Mouse (Mus musculus) cerebellum, postnatal 36 days (tissue): ENCODE measurements at regions not wholly inside any gene's neighbourhood (a gene's known extent, or its start where the extent isn't known, plus 50 kb on each side); places are given as distances from the start of the nearest gene placed in this dataset.

Experiments used
- DNase-seq, 2 experiments: peaks; one replicate each; pipeline ENCODE4 v3.0.0; 2021 to 2022; ENCODE audit warnings: mixed read lengths in 2 of 2

GRCm38 (mm10) chr1:10771793-10772192 is 642.1 kb upstream of the A830018L16Rik start:
- no peak for DNase-seq

DNA sequence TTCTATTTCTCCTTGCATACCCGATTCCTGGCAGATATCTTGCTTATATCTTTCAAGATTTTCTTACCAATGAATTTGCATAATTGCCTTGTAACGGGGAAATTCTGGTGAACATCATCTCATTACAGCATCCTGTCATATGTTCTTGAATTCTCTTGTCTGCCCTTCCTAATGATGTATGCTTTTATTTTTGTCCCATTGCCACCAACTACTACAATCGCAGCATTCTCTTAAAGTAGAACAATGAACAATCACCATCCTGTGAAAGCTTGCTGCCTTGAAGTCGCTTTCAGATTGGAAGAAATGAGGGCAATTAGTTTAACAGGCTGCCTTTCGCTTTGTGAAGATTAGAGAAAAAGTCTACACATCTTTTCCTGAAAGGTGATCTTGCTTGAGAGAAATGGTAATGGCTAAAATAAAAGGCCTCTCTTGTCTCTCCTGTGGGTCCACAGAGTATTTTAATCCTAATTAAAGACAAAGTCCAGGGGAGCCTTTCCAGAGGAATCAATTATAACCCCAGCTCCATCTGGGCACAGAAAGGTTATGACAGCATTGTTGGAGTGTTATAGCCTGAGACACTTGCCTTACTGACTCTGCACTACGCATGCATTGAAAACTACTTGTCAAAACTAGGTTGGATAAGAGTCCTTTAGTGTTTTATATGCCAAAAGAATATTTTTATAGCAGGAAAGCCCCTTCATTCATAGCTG is 619.7 kb upstream of the A830018L16Rik start:
- DNase-seq, result no peak

DNA sequence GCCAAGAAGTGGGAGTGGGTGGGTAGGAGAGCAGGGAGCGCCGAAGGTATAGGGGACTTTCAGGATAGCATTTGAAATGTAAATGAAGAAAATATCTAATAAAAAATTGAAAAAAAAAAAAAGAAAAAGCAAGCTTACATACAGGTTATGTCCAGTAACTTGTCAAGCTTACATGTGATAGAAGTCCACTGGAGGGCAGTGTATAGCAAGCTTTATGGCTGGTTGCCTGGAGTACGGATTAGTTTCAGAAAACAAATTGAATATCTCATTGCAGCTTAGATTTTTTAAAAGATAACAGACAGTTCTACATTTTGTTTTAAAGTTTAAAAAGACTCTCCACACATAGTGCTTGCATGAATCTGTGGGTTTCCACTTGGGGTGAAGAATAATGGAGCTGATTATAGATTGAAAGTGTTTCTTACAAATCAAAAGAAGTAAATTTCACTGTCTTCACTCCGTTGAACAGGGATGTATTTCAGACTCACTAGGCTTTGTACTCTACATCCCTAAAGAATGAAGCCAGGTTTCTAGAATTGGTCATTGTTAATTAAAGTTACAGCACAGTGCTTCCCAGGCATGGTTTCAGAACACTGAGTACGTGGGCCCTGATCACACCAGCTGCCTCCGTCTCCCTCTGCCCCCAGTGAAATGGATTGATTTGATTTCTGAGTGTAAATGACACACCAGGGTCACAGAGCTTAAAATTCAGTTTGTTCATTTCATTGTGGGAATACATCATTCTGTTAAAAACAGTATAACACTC is 578.1 kb upstream of the A830018L16Rik start:
- DNase-seq, result peak in 1 of 2 experiments; percentile 18

DNA sequence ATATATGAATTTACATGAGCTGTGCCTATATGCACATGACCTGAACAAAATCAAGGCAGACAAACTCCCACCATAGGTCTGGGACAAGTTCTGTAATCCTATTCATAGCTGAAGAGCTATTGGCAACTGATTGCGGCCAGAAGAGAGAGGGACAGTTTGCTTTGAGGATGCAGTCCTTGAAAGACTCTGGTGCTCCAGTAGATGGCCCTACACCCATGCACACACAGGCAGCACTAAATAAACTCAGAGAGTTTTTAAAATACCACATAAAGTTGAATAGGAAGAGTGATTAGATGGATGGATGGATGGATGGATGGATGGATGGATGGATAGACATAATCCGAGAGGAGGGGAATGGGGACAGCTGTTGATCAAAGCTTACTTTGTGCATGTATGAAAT is 576.7 kb upstream of the A830018L16Rik start:
- DNase-seq, result no peak

DNA sequence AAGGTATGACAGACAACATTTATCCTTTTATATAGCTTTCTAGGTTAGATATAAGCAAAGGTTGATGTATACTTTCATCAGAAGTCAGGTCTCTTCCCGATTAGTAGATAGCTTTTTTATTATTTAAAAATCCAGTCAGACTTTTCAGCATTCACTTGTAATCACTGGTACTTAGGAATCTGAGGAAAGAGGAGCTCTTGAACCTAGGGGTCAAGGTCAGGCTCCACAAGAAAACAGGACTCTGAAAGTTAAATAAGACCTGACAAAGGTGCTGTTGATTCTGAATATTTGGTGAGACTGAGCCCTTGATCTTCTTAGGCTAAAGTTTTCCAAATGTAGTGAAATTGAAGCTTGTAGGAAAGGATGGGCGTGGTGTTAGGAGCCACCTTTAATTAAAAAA is 561.0 kb upstream of the A830018L16Rik start:
- no peak for DNase-seq

DNA sequence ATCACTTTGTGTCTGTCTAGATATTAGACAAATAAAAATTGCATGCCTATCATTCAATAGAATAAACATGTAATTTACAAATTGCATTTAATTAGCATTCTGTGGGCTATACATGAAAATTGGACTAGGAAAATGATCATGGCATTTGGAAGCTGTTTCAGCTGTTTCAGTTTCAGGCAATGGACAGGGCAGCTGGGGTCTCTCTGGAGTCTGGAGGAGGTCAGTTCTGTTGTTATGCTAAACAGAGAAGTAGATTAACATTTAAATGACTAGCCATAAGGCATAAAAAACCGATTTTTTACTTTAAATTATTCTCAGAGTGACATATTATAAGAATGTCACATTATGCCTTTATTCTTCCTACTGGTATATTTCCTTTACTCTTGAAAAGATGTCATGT is 559.4 kb upstream of the A830018L16Rik start:
- no peak for DNase-seq

DNA sequence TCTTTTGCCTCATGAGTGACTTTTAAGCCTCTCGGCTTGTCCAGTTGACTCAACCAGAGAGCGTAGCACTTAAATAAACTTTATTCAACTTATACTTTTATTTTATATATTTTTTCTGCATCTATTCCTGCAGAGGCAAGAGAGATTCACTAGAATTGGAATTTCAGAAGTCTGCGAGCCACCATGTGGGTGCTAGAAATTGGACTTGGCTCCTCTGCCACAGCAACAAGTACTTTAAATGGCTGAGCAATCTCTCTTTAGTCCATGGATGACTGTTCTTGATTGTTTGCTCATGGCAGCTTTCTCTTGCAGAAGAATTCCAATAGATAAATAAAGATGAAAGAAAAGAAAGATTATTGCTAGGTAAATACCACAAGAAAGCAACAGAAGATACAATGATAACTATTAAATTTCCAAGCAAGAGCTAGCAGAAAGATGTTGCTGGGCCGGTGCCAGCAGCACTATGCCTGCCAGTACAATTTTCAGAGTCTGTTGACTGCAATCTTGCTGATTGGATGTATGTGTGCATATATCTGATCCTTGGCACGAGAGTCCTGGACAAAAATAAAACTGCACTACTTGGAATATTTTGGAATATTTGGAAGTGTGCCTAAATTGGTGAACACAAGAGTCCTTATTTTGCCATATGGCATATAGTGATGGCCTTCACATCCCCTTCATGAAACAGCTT is 542.6 kb upstream of the A830018L16Rik start:
- peak; percentile 5 to 6 for DNase-seq

- no peak for DNase-seq
Observed at GRCm38 (mm10) chr1:10872266-10872665, 541.6 kb upstream of the A830018L16Rik start.

DNA sequence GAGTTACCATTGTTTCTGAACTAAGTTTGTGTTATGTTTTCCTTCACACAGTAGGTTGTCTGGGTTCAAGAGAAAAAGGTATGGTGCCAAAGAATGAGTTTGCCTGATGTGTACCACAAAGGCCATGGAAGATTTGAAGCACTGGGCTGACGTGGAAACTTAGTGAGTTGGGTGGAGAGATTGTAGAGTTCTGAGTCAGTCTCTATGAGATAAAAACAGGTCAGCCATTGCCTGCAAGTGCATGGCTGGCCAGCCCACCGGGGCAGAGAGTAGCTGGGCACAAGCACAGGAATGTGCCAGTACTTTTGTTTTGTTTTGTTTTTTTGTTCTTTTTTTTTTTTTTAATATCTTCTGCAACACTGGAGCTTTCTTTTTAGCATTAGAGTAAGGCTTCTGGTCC is 541.2 kb upstream of the A830018L16Rik start:
- DNase-seq, result no peak

GRCm38 (mm10) chr1:10877391-10878170 is 536.3 kb upstream of the A830018L16Rik start:
- DNase-seq, result no peak

- no peak for DNase-seq
Observed at GRCm38 (mm10) chr1:10878221-10878760, 535.6 kb upstream of the A830018L16Rik start.

GRCm38 (mm10) chr1:10880026-10880727 is 533.7 kb upstream of the A830018L16Rik start:
- no peak for DNase-seq

DNA sequence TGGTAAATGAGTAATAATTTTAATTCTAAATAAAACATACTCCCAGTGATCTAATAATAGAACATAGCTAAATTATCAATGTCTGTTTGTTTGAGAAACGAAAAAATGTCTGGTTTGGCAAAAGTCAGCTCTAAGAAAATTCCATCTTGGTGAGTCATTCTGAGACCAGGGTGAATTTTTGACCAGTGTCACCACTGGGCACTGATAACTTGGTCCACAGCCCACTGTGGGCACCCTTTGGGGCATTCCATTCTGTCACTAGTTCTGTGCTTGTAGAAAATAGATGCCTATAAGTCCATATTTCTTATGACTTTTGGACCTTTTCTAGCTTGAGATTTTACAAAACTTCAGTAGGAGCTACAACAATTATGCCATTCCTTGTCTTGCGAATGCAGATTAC is 515.1 kb upstream of the A830018L16Rik start:
- no peak for DNase-seq

GRCm38 (mm10) chr1:10902721-10903120 is 511.2 kb upstream of the A830018L16Rik start:
- no peak for DNase-seq

DNA sequence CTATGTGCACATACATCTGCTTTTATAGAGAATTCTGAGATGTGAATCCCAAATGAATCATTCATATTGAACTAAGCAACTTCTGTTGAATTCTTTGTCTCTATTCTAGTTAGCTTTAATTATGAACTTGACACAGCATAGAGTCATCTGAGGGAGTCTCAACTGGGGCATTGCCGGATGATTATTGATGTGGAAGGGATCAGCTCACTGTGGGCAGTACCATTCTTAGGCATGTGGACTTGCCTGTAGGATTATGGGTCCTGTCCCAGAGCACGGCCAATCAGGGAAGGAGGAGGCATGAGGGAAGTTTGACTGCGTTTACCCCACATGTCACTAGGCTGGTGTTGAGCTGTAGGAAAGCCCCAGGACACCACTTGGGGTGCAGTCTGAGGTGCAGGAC is 493.9 kb upstream of the A830018L16Rik start:
- DNase-seq, result no peak

GRCm38 (mm10) chr1:10932378-10933077 is 481.4 kb upstream of the A830018L16Rik start:
- no peak for DNase-seq

DNA sequence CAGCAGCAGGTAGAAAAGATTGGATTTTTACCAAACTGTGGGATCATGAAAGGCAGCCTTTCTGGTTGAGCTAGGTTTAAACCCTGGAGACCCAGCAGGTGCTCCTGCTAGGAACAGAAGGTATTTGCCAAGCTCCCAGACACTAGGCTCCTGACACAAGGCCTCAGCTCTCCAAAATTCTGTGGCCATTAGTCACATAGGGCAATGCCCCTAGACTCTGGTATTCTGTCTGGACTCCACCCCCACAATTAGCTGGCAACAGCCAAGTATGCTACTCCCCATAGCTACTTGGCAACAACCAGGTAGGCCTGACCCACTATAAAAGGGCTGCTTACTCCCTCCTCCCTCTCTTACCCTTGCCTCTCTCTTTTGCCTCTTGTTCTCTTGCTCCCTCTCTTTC is 480.7 kb upstream of the A830018L16Rik start:
- DNase-seq, result peak; percentile 22 to 30

DNA sequence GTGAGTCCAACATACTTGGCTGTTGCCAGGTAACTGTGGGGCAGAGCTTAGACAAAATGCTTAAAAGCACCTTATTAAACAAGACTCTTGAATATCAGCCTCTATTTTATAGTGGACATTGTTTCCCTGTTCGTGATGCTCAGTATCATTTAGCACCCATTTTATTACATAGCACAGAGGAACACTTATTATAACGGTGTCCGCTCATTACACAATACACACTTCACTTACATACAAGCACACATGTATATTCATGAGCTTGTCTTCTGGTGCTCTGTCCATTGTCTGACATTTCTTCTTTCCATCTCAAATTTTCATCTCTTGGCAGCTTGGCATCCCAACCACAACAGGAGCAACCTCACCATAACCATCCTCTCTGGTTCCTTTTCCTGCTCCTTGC is 475.5 kb upstream of the A830018L16Rik start:
- DNase-seq, result no peak

- DNase-seq, result no peak
Observed at GRCm38 (mm10) chr1:10940326-10940725, 473.6 kb upstream of the A830018L16Rik start.

GRCm38 (mm10) chr1:10942979-10943378 is 470.9 kb upstream of the A830018L16Rik start:
- DNase-seq, result no peak
